Mouse (Mus musculus) bone marrow, adult 2 months (tissue): Measurements from ENCODE around the gene Dhx37. TPM values are rescaled to one million over a fixed set of nuclear protein-coding genes. Genes with fewer than 3 reads are reported as not detected.
A peak's percentile ranks its signal among the peaks of the same experiment; 100 is the strongest.

Source experiments
- H3K27ac ChIP-seq: fragments of 200-500 bp; 2 replicates; pipeline ENCODE4 v1.5.1; 2012; ENCODE audit warnings: low read depth, mild to moderate bottlenecking, control low read depth, inconsistent platforms, low read length; ENCODE audit not compliant: control insufficient read depth, poor library complexity, insufficient read depth
- H3K4me1 ChIP-seq: fragments of 200-500 bp; 2 replicates; pipeline ENCODE4 v1.6.1; 2011; ENCODE audit warnings: low read length; ENCODE audit not compliant: control insufficient read depth, insufficient read depth
- H3K4me3 ChIP-seq: fragments of 200-500 bp; replicated peaks from 2 replicates; pipeline ENCODE3; 2011; ENCODE audit warnings: mild to moderate bottlenecking, low read depth, low read length, control low read depth; ENCODE audit not compliant: control insufficient read depth
- CTCF ChIP-seq: fragments of 200-500 bp; IDR thresholded peaks from 2 replicates; pipeline ENCODE4 v1.5.1; 2011; ENCODE audit warnings: low read length, control low read depth; ENCODE audit not compliant: control insufficient read depth, insufficient read depth
- POLR2A ChIP-seq: fragments of 200-500 bp; IDR thresholded peaks from 2 replicates; pipeline ENCODE4 v1.6.1; 2011; ENCODE audit warnings: low read depth, mild to moderate bottlenecking, control low read depth, low read length, borderline replicate concordance; ENCODE audit not compliant: control insufficient read depth
- whole genome bisulfite sequencing: fragments of 180-500 bp; shearing (Covaris S2); methylation state at CpG from one replicate; pipeline ENCODE4 v1.1.7; 2018; 5-methylcytosine and 5-hydroxymethylcytosine counted together
- polyA plus RNA-seq: library from polyadenylated mRNA; stranded (reverse); fragments of >200 nt; gene quantifications from 2 replicates; pipeline ENCODE4 v1.2.4, GENCODE M21; 2011; ENCODE audit warnings: low replicate concordance; ENCODE audit not compliant: missing spikeins, insufficient read depth, insufficient read length

Dhx37 gene
- polyA plus RNA-seq, 1 experiment = 36.6 TPM

DNA sequence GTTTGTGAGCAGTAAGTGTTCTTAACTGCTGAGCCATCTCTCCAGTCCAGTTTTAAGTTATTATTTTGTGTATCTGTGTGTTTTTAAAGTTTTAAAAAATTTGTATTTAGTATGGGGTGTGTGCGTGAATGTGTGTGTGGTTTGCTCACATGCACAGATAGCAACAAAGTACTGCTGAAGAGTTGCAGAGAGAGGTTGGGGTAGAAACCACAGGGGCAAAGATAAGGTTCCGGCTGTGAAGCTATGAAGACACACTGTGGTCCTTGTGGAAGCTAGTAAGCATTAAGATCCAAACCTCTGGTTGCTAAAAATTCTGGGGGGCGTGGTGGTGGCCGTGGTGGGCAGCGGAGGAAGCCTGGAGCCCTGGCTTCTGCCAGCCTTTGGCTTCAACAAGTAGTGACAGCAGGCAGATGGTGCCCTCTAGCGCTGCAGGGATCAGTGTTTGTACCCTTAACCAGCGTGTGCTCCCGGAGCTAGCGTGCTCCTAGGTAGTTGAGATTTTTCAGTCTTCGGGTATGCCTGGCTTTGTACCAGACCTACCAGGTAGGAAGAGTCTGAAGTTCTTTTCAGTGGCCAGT, 28.0 kb upstream of the Dhx37 start:
- peaks cover 4% of the 10 kb centered on the region for H3K4me1 ChIP-seq

DNA sequence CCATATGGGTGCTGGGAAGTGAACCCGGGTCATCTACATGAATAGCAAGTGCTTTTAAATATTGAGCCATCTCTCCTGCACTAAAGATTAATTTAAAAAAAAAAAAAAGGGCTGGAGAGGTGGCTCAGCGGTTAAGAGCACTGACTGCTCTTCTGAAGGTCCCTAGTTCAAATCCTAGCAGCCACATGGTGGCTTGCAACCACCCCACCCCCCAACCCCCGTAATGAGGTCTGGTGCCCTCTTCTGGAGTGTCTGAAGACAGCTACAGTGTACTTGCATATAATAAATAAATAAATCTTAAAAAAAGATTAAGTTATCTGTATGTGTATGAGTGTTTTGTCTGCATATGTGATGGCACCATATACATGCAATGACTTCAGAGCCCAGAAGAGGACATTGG, 26.7 kb upstream of the Dhx37 start:
- no peak overlapping the region for H3K27ac ChIP-seq
- TF ChIP-seq POLR2A = no peak
- TF ChIP-seq CTCF = no peak
- peaks cover 4% of the 10 kb centered on the region for H3K4me1 ChIP-seq
- H3K4me3 ChIP-seq = no peak overlapping the region
- 71% methylated on average over 3 of the region's 3 CpGs for WGBS

More for the DNA sequence above, 28.0 kb upstream of the Dhx37 start:
- H3K27ac ChIP-seq = no peak overlapping the region
- H3K4me3 ChIP-seq = no peak overlapping the region
- peak; percentile 87 for TF ChIP-seq CTCF
- no peak for TF ChIP-seq POLR2A
- 10% methylated on average over 10 of the region's 10 CpGs for WGBS

DNA sequence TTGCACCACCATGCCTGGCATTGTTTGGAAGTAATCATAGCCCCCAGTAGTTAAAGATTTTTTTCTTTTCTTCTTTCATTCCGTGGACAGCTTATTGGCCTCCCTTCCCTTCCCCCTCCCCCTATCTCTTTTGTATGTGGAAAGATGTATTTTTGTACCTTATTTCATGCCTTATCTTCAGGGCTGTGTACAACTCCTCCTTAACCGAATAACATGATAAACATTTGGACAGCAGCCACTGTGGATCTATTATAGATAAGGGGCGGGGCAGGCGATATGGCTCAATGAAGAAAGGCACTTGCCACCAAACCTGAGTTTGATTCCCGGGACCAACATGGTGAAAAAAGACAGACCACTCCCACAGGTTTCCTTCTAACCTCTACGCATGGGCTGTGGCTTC, 23.6 kb upstream of the Dhx37 start:
- Histone ChIP-seq H3K4me3 (no peak overlapping the region), H3K27ac (no peak overlapping the region), H3K4me1 (peaks cover under 1% of the 10 kb centered on the region; the same call in 1 of the 2 replicates)
- no peak for TF ChIP-seq POLR2A
- no peak for TF ChIP-seq CTCF
- WGBS = 53% methylated on average over 6 of the region's 6 CpGs

DNA sequence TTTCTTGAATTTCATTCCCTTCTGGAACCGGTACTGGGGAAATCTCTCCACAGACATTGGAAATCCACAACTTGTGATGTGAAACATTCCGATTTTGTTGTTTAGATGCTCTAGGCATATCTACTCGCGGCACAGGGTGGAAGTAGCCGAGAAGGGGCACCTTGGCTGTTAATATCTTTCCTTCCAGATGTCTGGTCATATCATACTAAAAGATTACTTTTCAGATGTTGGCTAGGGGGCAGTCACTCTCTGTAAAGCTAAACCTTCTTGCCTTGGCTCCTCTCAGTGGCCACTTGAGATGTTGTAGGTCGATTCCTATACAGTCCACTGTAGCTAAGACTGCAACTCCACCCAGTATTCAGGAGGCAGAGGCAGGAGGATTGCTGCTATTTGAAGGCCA, 22.2 kb upstream of the Dhx37 start:
- Histone ChIP-seq H3K4me3 (no peak overlapping the region), H3K27ac (no peak overlapping the region), H3K4me1 (peaks cover 1% of the 10 kb centered on the region; the same call in 1 of the 2 replicates)
- TF ChIP-seq POLR2A (no peak), CTCF (no peak)
- WGBS = 67% methylated on average over 6 of the region's 6 CpGs

DNA sequence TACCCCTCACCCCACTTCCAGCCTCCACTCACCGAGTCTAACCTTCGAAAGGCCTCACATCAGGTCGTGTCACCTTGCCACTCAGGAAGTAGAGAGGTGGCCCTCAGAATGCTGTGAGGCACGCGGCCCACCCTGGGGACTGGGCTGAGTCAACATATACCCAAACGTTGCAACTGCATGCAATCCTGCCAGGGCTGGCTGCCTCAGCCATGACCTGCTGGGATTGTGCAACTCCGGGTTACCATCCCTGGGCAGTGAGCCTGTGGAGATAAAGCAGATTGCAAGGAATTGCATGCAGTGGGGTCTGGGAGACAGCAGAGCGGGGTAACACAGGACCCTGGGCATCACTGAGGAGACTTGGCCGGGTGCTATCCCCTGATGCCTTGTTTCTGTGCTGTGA, 18.7 kb upstream of the Dhx37 start:
- 62% methylated on average over 9 of the region's 9 CpGs for WGBS
- peaks cover 1% of the 10 kb centered on the region; the same call in 1 of the 2 replicates for H3K4me1 ChIP-seq

DNA sequence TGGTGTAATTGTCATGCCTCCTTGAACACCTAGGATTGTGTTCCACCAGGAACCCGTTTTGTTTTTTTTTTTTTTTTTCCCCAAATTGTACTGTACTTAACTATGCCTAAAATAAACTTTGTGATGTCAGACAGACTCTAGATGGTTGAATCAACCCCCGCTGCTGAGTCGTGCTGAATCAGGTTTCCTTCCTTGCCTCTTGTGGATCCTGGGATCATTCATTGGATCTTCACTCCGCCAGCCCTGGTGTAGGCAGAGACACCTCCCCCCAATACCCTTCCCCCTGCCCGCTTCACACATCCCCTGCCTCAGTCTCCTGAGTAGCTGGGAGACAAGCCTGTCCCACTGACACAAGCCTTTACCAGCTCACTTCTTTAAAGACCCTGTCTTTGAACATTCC, 15.4 kb upstream of the Dhx37 start:
- Histone ChIP-seq H3K4me1 (peaks cover 4% of the 10 kb centered on the region; the same call in 1 of the 2 replicates), H3K27ac (no peak overlapping the region), H3K4me3 (no peak overlapping the region)
- no peak for TF ChIP-seq POLR2A
- TF ChIP-seq CTCF = no peak
- WGBS = 71% methylated on average over 5 of the region's 5 CpGs

More for the DNA sequence above, 18.7 kb upstream of the Dhx37 start:
- Histone ChIP-seq H3K27ac (no peak overlapping the region), H3K4me3 (no peak overlapping the region)
- no peak for TF ChIP-seq POLR2A
- no peak for TF ChIP-seq CTCF

DNA sequence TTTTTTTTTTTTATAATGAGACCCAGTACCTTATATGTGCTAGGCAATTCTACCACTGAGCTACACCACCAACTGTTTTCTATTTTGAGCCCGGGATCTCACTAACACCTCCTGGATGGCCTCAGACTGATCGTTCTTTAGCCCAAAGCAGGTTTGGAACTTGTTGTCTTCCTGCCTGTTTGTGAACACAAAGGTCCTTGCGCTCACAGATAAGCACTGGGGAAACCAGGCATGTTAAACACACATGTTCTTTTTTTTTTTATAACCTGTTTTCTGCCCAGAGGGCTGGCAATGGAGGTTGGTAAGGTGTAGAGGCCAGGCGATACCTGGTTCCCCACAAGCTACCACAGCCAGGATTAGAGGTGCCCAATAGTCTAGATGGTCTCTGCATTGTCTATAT, 14.7 kb upstream of the Dhx37 start:
- H3K4me3 ChIP-seq = no peak overlapping the region
- TF ChIP-seq CTCF (no peak), POLR2A (no peak)
- WGBS = 67% methylated on average over 4 of the region's 4 CpGs

DNA sequence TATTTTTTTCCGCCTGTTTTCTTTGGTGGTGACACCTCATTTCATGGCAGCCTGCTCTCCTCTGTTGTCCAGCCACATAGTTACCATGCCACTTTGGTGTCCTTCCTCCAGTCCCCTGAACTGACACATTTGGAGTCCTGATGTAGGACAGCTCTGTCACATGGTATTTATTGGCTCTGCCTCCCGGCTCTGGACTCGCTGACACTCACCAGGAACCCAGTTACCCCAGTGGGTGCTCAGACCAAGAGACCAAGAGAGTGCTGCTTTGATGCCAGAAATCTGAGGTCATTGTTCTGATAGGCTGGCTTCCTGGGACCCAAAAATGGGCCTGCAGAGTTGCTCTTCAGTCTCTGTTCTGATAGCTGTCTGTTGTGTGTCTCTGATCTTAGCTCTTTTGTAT, 14.1 kb upstream of the Dhx37 start:
- 86% methylated on average over 3 of the region's 3 CpGs for WGBS
- Histone ChIP-seq H3K4me1 (peaks cover 5% of the 10 kb centered on the region), H3K27ac (no peak overlapping the region)

More for the DNA sequence above, 14.7 kb upstream of the Dhx37 start:
- Histone ChIP-seq H3K4me1 (peaks cover 5% of the 10 kb centered on the region), H3K27ac (no peak overlapping the region)

DNA sequence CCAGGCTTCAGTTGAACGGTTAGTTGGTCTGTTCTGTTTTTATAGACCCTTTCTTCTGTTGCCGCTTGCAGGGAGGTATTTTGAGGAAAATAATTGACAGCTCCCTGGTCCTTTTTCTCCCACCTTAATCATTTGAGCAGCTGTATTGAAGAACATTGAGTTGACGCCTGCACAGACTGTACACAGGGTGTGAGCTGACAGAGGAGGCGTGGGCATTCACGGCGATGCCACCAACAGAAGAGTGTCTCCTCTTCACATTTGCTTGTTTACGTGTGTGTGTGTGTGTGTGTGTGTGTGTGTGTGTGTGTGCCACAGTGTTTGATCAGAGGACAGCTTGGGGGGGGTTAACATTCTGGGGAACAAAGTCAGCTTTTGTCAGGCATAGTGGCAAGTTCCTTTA, 12.4 kb upstream of the Dhx37 start:
- Histone ChIP-seq H3K4me3 (no peak overlapping the region), H3K4me1 (peaks cover 5% of the 10 kb centered on the region), H3K27ac (no peak overlapping the region)
- WGBS = 73% methylated on average over 7 of the region's 7 CpGs
- TF ChIP-seq CTCF (no peak), POLR2A (no peak)

More for the DNA sequence above, 14.1 kb upstream of the Dhx37 start:
- H3K4me3 ChIP-seq = no peak overlapping the region
- TF ChIP-seq CTCF (no peak), POLR2A (no peak)
